Mouse (Mus musculus): ENCODE results near the gene Robo4. TPM values are rescaled to one million over a fixed set of nuclear protein-coding genes. Genes with fewer than 3 reads are reported as not detected.

Gene Robo4
- total RNA-seq (2021): 22.8 and 32.7 TPM in 2 replicates
- long read RNA-seq, full-length matches to known transcripts: 4 of 27 reads
- long read RNA-seq, partial matches to known transcripts: 21 of 27 reads
- long read RNA-seq, other reads (novel, unspliced or antisense): 2 of 27 reads

DNA sequence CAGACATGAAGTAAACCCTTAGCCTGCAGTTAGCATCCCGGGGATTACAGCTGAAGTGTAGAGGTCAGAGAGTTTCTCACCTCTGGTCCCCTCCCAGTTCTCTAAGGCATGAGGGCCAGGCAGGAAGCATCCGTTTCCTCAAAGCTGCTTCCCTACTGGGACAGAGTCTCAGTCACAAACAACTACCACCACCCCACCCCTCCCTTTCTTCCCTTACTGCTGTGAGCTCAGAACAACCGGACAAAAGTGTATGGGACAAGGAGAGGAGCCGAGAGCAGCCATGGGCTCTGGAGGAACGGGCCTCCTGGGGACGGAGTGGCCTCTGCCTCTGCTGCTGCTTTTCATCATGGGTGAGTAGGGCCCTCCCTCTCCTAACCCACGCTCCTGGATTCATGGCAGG, at the start of gene Robo4:
Gene Robo4 (plus strand): TSS at position 96 of the 400 bp plus-strand sequence.
- no peak for DNase-seq

DNA sequence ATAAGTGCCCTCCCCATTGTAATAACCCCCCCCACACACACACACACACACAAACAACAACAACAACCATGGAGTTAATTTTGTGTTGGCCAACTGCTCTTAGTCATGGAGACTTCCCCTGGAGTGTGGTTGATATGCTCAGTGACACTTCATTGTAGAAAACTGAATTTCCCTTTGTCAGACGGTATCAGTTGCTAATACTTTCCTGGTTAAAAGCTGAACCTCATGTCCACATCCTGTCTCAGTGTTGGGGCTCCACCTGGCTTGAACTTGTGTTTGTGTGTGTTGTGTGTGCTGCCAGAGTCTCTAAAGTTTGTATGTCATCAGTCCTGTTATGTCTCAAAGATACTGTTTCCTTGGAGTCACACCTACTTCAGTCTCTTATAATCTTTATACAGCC, 47.2 kb upstream of the Robo4 start:
- no peak for DNase-seq

DNA sequence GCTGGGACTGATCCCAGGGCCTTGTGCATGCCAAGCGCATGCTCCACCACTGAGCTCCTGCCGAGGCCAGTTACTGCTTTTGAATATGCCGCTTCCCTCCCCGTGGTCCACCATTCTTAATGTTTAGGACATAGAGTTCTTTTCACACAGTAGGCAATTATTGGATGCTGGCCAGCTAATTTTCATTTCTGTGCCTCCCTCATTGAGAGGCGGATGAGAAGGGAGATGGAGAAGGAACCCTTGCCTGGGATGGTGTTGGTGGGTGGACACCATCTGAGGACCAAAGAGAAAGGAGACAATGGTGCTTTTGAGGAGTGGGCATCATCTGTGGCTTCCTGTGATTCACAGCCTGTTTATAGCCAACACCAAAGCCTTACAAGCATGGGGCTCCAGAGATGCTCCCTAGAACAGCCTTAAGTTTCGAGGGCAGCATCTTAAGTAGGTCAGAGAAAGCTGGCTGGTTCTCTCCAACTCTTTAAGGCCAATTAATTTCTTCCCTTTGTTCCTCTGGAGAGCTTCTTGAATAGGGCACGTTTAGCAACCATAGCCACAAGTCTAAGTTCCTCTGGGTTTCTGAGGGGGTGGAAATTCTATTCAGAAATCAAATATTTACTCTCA, 42.9 kb upstream of the Robo4 start:
- no peak for DNase-seq

DNA sequence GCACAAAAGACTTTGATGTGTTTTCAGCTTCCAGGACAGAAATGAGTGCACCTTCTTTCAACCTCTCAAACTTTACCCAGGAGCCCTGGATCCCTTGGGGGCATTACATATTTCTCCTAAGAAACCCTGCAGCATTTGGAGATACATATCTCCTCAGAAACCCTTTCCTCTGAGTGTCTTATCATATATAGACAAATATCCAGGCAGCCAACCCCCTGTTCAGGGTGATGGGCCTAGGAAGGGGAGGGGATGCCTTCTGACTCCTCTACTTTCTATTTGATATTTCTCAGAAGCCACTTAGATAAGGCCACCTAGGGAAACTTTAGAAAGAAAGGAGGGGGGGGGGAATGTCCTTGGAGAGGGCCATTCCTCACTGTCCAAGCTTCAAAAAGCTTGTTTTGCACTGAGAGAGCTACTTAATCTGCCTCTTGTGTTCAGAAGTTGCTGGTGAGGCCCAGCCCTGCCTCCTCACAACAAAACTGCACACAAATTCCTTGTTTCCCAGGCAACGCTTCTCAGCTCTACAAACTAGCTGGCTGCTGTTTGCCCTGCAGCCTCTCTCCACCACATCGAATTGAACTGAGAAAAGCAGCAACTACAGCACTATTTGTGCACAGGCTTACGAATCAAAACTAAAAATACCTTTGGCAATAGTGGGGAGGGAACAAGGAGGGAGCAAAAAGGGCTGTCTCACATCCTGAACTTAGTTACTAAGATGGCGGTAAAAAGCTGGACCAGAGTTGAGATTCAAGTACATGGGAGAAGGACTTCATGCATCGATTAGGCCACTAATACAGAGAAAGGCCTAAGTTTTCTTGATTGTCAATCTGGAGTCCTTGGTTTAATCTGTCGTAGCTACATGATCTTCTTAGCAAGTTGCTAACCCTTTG, 42.1 kb upstream of the Robo4 start:
- DNase-seq: peak; percentile 9

DNA sequence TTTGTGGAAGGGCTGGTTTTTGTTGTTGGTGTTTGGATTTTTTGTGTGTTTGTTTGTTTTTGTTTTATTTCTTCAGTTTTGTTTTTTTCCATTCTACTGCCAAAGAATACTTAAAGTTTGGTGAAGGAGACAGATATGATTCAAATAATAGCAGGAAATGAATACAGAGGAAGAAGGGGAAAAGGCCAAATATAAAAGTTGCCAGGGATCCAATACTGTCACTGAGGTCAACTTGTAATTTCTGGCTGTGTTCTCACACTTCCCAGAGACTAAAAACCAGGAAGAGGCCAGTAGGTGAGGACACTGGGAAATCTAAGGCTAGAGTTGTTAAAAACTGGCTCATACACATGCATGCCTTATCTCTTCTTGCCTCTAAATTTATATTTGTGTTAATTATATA, 39.6 kb upstream of the Robo4 start:
- no peak for DNase-seq

DNA sequence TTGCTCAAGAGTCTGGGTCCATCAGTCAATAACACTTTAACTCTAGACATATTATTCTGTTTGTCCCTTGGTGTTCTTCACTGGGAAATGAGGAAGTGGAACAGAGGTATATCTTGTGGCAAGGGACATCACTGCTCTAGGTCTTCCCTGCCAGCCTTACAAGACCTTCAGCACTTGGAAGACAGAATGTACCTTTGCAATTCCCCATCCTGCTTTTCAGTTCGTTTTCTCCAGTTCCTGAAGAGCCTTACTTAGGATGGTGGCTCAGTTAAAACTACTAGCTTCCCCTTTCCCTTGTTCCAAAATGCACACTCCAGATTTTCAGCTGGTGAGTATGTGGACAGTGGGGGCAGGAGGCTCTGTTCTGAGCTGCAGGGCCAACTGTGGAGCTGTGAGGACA, 38.8 kb upstream of the Robo4 start:
- DNase-seq: no peak

DNA sequence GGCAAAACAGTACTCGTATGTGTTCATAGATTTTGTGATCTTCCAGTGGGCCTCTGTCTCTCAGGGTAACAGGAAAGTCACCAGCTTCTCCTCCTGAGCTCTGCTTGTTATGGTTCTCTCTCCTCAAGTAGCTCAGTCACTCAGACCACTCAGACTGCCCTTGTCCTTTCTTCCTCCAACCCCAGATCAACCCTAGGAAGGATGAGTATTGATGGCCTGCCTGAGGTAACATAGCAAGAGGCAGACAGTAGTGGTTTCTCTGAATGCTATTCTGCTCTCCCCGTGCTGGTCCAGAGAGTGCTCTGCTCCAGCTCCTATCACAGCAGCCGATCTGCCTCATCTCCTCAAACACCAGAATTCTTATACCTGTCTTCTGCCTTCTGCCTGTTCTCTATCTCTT, 38.1 kb upstream of the Robo4 start:
- no peak for DNase-seq

DNA sequence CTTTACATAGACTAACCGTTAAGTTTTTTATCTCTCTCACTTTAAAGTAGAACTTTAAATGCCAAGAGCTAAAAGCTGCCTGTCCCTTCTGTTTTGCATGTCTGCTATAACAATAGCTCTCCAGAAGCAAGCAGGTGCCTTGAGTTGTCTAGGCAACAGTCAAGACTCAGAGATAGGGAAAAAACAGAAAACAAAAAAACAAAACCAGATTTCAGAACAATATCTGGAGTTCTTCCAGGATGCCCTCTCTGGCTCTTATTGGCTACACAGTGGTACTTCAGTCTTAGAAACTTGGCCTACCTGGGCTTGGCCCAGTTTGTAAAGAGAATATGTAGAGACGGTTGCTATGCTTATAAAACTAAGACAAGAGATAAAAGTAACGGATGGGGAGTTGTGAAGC, 37.3 kb upstream of the Robo4 start:
- DNase-seq: no peak

DNA sequence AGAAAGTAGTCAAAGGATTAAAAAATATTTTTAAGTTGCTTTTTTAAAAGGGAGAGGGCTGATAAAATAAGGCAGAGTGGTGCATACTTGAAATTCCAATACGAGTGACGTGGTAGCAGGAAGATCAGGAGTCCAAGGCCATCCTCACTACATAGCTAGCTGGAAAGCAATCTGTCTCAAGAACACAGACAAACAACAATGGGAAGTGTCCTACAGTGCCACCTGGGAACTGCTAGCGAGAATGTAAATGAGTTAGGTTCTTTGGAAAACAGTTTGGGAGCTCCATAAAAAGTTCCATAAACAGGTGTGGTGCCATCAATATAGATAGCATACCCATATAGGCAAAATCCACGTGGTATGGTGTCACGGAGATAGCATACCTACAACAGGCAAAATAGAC, 36.0 kb upstream of the Robo4 start:
- no peak for DNase-seq

DNA sequence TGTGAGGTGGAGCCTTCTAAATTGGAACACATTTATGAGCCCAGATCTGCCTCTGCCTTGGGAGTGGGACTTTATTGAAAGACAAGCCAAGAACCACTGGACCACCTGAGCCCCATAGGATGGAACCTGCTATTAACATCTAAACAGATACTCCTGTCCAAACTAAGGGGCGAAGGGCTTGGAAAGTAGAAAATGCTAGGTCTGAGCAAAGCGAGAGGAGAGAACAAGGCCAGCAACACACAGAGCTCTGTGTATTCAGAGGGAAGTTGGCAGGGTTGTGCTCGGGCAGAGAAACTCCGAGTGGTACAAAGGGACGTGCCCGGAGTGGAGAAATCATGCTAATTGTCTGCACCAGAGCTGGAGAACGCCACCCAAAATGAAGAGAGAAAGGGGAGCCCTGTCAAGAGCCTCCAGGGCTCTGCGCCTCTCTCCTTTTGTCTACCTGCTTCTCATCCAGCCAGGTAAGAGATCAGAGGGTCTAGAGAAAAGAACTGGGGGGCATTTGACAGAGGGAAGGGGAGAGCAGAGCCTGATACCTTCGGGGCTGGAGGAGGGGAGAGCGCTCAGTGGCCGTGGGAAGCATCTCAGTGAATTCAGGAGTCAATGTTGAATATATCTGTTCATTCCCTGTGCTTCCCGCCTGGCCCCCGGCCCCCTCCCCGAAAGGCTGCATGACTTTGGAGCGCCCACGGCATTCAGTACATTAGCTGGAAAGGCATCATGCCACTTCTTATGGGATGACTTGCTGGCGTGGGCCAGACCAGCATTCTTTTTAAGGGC, 34.2 kb upstream of the Robo4 start, which contains the start of gene Hepacam:
Gene Hepacam (plus strand): TSS at position 51 of the 780 bp plus-strand sequence.
- no peak for DNase-seq

DNA sequence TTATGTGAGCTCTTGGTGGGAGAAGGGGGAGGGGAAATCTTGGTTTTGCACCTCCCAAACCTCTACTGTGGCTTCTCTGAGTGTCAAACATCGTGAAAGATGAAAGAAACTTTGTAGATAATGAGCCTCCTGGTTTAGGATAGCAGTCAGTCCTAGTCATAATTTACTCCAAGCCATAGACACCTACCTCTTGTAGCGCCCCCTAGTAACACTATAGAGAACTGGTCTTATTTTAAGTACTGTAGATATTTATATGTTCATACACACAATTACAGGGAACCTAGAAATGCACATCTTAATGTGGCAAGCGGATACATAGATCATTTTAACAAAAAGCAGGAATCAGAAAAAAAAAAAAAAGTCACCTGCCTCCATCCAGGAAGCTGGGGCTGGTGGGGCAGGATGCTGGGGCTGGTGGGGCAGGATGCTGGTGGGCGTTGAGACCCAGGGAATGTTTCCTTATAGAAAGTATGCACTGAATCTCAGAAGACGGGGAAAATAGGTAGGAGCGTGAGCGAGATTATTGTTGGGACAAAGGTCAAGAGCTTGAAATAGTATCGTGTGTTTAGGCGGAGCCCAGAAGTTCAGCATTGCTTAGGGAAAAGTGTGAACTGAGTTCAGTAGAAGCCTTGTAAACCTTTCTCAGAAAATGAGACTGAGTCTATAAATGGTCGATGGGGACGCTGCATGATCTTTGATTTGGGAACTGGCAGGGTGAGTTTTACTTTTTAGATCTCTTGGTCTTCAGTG, 33.4 kb upstream of the Robo4 start:
- no peak for DNase-seq

DNA sequence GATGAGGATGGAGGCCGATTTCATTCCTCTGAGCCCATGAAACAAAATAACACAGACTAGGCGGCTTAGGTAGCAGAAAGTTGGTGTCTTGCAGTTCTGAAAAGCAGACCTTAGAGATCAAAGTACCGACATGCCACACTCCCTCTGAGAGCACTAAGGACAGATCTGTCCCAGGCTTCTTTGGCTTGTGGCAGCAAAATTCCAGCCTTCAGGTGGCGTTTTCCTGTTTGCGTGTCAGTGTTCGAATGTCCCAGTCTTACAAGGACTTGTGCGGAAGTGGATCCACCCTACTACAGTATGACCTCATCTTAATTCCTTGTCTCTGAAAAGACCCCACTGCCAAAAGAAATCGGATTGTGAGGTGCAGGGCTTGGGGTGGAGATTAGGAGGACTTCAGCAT, 32.8 kb upstream of the Robo4 start:
- DNase-seq: no peak

DNA sequence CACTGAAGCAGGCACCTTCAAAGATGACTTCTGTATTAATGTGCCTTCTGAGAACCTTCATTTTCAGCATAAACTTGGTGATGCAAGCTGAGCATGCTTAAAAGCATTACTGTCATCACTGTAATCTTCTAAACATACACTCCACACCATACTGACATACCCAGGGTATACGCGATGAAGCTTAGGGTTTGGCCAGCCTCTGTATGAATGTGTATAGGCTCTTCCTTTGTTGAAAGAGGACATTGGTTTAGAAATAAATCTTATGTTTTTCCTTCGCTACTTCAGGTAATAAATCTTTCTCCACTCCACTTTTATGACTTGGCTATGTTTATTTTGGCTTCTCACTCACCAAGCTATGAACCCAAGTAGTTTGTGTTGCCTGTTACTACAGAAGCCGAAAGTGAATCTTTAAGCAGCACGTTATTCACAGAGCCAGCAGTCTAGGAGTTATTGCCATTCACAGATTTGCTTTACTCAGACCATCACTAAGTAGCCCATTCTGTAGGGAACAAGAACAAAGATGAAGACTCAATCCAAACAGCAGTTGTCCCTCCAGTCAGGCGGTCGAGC, 30.4 kb upstream of the Robo4 start:
- no peak for DNase-seq

DNA sequence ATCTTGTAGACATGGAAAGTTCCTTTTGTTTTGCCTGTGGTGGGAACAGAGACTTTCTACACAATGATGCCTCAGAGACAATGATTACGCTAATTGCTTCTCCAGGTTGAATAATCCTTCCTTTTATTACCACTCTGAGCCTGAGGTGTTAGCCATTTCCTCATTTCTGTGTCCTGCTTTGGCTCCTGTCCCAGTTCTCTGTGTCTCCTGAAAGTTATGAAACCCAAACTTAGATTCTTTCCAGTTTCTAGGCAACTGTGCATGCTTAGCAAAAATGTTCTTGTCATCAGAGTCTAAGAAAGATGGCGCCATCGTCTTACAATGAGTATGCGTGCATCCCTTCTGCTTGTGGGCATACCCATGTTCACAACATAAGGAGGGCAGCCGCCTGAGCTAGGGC, 26.0 kb upstream of the Robo4 start:
- no peak for DNase-seq

DNA sequence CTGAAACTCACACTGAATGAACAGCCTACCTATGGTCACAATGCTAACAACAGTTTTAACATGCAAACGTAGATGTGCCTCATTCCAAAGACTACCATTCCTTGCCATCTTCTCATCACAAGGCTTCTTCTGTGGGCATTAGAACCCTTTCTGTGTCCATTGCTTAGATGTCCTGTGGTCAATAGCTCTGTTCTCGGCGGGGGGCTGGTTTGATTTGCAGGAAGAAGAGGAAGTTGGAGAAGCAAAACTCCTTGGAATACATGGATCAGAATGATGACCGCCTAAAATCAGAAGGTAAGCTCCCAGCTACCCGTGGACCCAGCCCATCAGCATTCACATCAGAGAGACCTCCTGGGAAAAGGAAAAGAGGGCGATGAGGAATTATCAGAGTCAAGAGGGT, 18.5 kb upstream of the Robo4 start:
- no peak for DNase-seq

DNA sequence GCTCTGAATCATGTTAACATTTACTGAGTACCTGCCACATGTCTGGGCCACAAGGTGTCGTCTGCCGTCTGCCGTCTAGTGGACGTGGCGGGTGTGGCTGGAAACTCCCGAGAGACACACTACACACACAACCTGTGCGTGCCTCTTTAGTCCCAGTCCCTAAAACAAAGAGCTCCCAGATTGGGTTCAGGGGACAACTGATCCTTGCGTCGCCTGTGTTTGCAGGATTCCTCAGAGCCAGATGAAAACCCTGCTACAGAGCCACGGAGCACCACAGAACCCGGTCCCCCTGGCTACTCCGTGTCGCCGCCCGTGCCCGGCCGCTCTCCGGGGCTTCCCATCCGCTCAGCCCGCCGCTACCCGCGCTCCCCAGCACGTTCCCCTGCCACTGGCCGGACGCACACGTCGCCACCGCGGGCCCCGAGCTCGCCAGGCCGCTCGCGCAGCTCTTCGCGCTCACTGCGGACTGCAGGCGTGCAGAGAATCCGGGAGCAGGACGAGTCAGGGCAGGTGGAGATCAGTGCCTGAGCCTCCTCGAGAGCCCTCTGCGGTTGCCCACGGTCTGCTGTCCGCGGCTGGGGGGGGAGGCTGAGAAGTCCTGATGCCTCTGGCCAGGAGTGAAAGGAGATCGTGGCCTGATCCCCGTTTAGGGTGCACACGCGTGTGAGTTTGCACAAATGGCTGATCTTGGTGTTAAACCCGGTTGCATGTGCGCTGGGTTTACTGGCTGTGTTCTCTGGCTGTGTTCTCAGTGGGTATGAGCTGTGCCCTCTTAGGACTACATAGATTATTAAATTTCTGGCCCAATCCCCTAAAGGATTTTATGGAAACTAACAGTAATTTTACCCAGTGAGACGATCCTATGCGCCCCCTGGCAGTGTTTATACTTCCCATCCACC, 17.2 kb upstream of the Robo4 start:
- peak; percentile 60 for DNase-seq

DNA sequence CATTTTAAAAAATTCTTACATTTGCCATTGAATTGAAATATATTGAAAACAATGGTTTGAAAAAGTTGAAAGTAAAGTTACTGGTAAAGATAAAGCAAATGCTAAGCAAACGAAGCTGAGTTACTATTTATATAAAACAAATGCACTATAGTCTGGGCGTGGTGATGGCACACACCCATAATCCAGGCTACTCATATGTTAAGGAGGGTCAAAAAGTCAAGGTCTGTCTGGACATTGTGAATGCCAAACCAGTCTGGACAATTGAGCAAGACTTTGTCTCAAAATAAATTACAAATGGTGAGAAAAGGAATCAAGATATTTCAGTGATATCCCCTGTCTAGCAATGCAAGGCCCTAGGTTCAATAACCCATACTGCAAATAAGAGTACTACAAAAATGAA, 10.8 kb upstream of the Robo4 start:
- no peak for DNase-seq

DNA sequence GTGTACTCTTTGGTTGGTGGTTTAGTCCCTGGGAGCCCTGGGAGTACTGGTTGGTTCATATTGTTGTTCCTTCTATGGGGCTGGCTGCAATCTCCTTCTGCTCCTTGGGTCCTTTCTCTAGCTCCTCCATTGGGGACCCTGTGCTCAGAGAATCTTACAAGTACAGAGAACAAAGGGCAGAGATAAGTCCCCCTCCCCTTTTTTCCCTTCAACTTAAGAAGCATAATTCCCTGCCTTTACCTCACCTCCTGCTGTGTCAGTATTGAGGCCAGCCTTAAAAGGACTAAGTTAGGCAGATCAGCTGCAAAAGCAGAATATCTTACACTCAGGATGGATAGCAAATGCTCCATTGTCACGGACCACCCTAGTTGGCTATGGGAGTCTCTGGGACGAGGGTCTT, 9.6 kb upstream of the Robo4 start:
- no peak for DNase-seq

DNA sequence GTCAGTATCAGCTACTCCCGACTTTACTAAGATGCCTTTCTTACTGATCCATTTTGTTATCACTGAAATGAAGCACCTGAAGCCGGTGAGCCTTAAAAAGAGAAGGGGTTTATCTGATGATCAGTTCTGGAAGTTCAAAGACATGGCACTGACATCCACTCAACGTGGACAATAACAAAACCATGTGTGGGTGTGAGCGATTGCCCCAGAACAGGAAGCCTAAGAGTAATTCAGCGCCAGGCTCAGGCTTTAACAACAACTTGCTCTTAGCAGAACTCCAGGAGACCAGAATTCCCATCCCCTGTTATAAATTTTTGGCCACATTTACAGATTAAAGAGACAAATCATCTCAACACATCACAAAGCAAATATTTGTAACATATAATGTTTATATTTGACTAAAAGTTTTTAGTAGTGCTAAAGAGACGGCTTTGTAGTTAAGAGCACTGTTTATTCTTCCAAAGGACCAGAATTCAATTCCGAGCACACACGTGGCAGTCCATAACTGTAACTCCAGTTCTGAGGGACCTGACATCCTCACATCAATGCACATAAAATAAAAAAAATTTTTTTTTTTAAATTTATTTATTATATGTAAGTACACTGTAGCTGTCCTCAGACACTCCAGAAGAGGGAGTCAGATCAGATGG, 8.1 kb upstream of the Robo4 start:
- no peak for DNase-seq

DNA sequence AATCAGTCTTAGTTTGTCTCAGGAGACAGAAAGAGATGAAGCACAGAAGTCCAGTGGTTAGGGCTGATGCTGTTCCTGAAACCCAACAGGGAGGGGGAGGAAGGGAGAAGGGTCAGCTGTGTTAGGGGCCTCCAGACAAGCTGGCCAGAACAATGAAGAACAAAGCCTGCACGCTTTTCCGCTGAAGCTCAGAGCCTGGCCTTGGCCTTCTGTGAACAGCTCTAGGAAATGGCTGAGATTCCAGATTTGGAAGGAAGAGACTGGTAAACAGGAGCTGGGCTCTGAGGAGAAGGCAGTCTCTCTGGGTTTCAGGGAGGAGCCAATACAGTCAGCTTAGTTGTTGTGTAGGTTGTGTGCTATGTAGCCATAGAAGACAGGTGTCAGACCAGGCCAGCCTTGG, 1.1 kb upstream of the Robo4 start:
- DNase-seq: no peak
